Mouse (Mus musculus) liver, embryonic 14.5 days (tissue): ENCODE measurements around the gene Cmip.

Source experiments
- CTCF ChIP-seq: IDR thresholded peaks from 2 replicates; pipeline ENCODE4 v1.5.1; 2016; ENCODE audit warnings: antibody characterized with exemption, low read depth, control low read depth
- EP300 ChIP-seq: IDR thresholded peaks from 2 replicates; pipeline ENCODE4 v1.6.1; 2016; ENCODE audit warnings: antibody characterized with exemption, low read depth

DNA sequence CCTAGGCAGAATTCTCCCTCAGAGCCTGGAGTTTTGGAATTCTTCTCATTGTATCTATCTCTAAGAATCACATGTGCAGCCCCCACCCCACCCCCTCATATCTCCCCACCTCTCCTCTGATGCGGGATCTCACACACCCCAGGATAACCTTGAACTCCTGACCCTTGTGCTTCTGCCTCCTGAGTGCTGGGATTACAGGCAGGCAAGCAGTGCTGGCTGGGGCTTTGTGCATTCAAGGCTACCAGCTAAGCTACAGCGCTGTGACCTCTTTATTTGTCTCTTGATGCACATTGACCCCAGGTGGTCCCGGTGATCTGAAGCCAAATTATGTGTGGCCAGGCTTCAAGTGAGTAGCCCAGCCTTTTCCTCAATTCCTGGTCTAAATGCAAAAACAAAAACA, 15.0 kb upstream of the Cmip start:
- TF ChIP-seq CTCF, result no peak
- no peak for TF ChIP-seq EP300
